Mouse (Mus musculus): ENCODE results near the gene Capza1.

Capza1 gene

DNA sequence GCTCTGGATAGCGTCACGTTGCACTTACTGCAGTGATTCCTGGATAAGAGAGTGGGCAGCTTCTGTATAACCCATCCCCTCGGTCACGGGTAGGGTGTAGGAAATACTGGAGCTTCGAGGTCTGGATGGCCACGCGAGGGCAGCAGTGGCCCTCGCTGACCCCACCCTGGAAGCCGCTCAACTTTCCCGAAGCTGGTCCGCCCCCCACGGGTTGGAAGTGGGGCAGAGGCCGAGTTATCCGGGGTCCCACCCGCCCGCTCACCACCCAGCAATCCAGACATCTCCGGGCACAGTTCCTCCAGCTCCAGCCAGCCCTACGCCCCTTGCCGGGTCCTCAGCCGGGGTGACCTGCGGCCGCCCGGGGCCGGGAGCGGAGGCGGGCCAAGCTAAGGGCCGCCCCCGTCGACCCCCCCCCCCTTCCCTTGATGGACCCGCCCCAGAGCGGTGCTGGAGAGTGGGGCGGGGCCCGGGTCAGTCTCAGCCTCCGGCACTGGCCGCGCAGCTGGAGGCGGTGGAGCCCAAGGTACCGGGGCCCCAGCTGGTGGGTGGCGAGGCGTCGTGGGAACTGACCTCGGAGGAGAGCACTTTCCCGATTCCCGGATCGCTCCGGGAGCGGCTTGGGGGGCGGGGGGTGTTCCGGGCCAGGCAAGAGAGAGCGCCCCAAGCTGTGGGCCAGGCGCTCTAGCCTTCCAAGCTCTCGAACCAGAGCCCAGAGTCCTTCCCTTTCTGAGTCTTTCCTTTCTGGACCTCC, 75.6 kb downstream of the Capza1 start:
- peak; percentile 50 for DNase-seq (ENCODE audit: low read depth)

DNA sequence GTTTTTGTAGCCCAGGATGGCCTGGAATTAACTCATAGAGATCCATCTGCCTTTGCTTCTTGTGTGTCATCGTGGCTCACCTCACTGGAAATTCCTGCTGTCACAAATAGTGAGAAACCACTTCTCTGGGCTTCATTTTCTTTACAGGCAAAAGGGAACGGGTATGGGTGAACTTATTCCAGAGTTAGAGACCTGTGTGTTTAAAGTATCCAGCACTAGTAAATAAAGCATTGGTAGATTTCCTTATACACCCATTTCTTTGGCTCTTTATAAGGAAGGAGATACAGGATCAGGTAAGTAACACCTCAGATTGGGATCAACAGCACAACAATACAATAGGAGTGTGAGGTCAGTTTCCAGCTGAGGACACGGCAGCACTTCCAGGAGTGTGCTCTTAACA, 76.2 kb downstream of the Capza1 start, which contains the start of gene Rhoc:
Gene Rhoc, plus strand, starts transcription at position 301 of the 400 bp plus-strand sequence.
- no peak for DNase-seq (ENCODE audit: low read depth)

DNA sequence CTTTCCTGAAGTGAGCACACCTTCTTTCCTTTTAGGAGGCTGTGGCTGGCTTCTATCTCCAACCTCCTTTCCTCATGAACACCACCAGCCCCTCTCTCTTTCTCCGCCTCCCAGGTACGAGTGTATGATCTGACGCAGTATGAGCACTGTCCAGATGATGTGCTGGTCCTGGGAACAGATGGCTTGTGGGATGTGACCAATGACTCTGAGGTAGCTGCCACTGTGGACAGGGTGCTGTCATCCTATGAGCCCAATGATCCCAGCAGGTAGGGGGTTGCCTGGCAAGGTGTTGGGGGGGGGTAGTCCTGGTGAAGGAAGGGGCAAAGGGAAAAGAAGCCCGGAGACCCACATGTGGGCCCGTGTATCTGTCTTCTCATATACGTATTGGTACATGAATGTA, 79.0 kb downstream of the Capza1 start:
- DNase-seq (ENCODE audit: low read depth) = no peak

DNA sequence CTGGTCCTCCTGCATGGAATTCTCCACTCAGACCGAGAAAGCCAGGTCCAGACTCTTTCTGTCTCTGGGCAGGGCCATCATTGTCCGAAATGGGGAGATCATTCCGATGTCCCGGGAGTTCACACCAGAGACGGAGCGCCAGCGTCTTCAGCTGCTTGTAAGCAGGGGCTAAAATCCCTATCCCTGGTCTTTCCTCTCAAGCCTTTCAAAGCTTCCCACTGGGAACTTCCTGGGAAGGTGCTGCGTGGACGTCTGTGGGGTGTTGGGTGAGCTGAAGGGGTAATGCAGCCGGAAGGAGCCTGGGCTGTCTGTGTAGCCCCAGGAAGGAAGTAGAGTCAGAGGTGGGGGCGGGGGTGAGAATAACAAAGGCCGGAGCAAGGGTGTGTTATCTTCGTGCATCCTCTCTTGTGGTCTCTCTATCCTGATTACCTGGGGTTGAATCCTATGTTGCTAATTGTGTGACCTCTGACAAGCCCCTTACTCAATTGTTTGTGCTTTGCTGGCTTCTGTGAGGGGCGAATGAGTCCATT, 80.3 kb downstream of the Capza1 start:
- DNase-seq (ENCODE audit: low read depth) = no peak

DNA sequence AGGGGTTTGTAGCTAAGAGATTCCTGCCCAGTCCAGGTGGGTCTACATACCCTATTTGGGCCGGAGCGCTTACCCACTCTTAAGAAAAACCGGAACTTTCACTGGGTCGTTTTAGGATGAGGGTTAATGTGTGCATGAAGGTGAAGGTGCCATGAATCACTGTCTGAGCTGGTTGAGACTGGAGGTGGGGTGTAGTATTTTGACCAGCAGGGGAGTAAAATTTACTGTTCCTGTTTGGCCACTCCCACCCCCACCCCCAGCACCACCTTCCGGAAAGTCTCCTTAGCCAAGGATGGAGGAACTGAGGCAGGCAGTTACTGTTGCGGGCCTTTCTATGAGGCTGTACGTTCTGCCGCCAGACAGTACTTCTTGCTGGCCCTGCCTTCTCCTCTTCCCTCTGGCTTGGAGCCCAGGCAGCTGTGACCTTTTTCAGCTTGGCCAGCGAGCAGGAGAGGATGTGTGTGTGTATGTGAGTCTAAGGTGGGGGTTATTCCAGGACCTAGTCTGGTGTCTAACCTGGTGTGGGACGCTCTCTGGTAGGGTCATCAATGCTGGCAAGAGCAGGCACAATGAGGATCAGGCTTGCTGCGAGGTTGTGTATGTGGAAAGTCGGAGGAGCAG, 82.1 kb downstream of the Capza1 start:
- DNase-seq (ENCODE audit: low read depth) = peak; percentile 53

DNA sequence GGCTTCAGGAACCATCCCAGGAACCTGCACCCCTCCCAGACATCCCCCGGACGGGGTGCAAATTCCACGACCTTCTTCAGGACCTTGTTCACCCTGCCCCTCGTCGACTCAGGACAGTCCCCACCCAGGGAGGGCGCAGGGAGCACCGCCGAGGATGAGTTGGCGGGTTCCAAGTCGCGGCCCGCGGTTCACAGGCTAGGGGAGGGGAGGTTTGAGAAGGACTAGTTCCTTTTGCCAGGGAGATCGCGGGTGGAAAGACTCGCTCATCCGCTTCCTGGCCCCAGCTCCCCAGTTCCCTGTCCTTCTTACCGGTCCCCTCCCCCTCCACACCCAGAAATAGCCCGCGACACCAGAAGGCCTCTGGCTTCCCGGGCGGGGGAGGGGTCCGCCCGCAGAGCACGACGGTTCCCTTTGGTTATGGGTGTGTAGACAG, 82.8 kb downstream of the Capza1 start, which contains the start of gene Fam19a3:
Gene Fam19a3, minus strand, starts transcription at position 370 of the 433 bp plus-strand sequence.
- DNase-seq (ENCODE audit: low read depth) = peak; percentile 68

DNA sequence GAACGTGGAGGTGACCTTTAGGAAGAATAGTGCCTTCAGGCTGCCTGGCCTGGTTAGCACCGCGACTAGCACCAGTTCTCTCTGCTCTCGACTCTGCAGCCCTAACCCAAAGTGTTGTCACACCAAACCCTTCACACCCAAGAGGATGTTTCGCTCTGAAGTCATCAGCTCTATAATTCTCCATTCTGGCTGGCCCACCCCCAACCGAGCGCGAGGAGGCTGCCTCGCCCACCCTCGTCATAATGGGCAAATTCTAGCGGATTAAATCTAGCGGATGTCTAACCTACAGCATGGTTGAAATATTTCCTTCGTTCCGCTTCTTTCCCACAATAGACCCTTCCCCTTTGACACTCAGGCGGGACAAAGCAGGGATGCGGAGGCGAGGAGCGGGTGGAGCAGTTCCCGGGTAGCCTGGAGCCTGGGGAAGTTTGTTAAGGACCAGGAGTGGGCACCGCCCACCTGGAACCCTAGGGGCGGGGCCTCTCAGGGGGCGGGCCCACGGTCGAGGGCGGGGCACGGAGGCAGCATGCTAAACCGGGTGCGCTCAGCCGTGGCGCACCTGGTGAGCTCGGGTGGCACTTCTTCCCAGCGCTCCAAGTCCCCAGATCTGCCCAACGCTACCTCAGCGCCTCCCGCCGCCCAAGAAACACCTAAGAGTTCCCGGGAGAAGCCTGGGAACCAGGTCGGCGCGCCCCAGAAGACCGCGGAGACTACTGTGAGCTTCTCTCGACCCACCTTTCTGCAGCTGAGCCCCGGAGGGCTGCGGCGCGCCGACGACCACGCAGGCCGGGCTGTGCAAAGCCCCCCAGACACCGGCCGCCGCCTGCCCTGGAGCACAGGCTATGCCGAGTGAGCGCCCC, 83.5 kb downstream of the Capza1 start, which contains the start of gene Ppm1j:
Gene Ppm1j, plus strand, starts transcription at position 496 of the 860 bp plus-strand sequence.
- DNase-seq (ENCODE audit: low read depth) = peak; percentile 81

DNA sequence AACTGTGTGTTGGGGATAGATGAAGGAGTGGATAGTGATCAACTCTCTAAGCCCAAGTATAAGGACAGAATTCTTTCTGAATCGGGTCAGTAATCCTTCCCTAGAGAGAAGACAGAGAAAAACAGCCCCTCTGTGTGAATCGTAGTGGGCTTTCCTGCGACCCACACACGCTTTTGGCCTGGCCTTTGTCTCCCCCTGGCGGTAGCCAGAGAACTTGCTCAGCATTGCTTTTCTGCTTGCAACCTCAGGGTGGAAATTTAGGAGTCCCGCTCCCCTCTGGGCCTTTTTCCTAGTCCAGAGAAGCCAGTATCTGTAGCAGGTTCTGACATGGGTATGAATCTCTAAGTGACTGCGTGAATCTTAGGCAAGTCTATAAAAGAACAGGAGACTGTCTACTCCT, 84.4 kb downstream of the Capza1 start:
- peak; percentile 84 for DNase-seq (ENCODE audit: low read depth)

DNA sequence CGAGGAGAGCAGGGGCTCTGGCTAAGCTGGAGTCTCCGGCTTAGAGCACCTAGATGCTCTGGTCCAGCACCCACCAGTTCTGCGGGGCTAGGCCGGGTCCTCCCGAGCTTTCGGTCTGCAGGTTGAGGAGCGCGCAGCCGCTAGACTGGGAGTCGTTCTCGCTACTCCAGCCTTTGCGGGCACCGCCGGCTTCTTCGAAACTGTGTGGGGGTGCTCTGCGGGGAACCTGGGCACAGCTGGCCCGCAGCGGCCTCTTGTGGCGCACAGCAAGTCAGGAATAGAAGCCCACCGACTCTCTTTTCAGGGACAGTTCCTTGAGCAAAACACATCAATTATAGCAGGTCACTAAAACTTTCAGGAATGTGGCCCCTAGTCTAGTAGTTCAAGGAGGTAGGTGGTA, 87.0 kb downstream of the Capza1 start:
- peak; percentile 69 for DNase-seq (ENCODE audit: low read depth)

DNA sequence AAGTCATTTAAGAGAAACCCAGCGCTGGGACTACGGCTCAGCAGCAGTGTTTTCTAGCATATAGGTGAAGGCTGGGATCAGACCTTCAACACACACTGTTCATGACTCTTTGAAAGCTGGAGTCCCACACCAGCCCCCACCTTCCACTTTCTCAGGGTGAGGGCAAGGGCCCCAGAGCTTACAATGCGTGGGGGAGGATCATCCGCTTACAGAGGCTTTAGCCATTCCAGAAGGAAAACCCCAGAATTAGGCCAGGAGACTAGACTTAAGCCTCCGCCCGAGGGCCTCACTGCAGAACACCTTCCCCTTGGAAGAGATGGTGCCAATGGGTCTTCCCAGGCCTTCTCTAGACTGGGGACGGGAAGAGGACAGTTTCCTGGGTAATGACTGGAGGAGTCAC, 91.0 kb downstream of the Capza1 start:
- DNase-seq (ENCODE audit: low read depth) = no peak

All from naive thymus-derived CD4-positive, alpha-beta T cell, adult 2 months (primary cell).